Mouse (Mus musculus): ENCODE data around the gene Tmem201.

Gene Tmem201

GRCm38 (mm10) chr4:149749003-149749662 is 11.3 kb upstream of the Tmem201 start:
- DNase-seq = no peak

GRCm38 (mm10) chr4:149744119-149744518 is 6.3 kb upstream of the Tmem201 start:
- no peak for DNase-seq

GRCm38 (mm10) chr4:149742011-149742530 is 4.2 kb upstream of the Tmem201 start:
- no peak for DNase-seq

- no peak for DNase-seq
Measured at GRCm38 (mm10) chr4:149740301-149740700, 2.5 kb upstream of the Tmem201 start.

- no peak for DNase-seq
Measured at GRCm38 (mm10) chr4:149739478-149739877, 1.6 kb upstream of the Tmem201 start.

GRCm38 (mm10) chr4:149736581-149736980 is 1.3 kb downstream of the Tmem201 start:
- peak; percentile 71 for DNase-seq

GRCm38 (mm10) chr4:149735624-149736250 is 2.1 kb downstream of the Tmem201 start:
- DNase-seq = no peak

- DNase-seq = no peak
Measured at GRCm38 (mm10) chr4:149734730-149735475, 2.9 kb downstream of the Tmem201 start.

GRCm38 (mm10) chr4:149734246-149734645 is 3.6 kb downstream of the Tmem201 start:
- no peak for DNase-seq

GRCm38 (mm10) chr4:149733748-149734147 is 4.1 kb downstream of the Tmem201 start:
- DNase-seq = peak; percentile 50

GRCm38 (mm10) chr4:149732800-149733199 is 5.0 kb downstream of the Tmem201 start:
- peak; percentile 56 for DNase-seq

- no peak for DNase-seq
Measured at GRCm38 (mm10) chr4:149732313-149732712, 5.5 kb downstream of the Tmem201 start.

- no peak for DNase-seq
Measured at GRCm38 (mm10) chr4:149730827-149731226, 7.0 kb downstream of the Tmem201 start.

- peak; percentile 54 for DNase-seq
Measured at GRCm38 (mm10) chr4:149728810-149729209, 9.0 kb downstream of the Tmem201 start.

- DNase-seq = no peak
Measured at GRCm38 (mm10) chr4:149727636-149728035, 10.2 kb downstream of the Tmem201 start.

- DNase-seq = peak; percentile 83
Measured at GRCm38 (mm10) chr4:149725661-149726350, 12.0 kb downstream of the Tmem201 start.

- DNase-seq = no peak
Measured at GRCm38 (mm10) chr4:149724916-149725470, 12.9 kb downstream of the Tmem201 start.

- DNase-seq = peak; percentile 77
Measured at GRCm38 (mm10) chr4:149723855-149724731, 13.8 kb downstream of the Tmem201 start.

- no peak for DNase-seq
Measured at GRCm38 (mm10) chr4:149723021-149723390, 14.8 kb downstream of the Tmem201 start.

- no peak for DNase-seq
Measured at GRCm38 (mm10) chr4:149722104-149723020, 15.5 kb downstream of the Tmem201 start.

GRCm38 (mm10) chr4:149721163-149721562 is 16.7 kb downstream of the Tmem201 start:
- no peak for DNase-seq
